Mouse (Mus musculus): Measurements from ENCODE around the gene Tbc1d10a.

Gene Tbc1d10a

DNA sequence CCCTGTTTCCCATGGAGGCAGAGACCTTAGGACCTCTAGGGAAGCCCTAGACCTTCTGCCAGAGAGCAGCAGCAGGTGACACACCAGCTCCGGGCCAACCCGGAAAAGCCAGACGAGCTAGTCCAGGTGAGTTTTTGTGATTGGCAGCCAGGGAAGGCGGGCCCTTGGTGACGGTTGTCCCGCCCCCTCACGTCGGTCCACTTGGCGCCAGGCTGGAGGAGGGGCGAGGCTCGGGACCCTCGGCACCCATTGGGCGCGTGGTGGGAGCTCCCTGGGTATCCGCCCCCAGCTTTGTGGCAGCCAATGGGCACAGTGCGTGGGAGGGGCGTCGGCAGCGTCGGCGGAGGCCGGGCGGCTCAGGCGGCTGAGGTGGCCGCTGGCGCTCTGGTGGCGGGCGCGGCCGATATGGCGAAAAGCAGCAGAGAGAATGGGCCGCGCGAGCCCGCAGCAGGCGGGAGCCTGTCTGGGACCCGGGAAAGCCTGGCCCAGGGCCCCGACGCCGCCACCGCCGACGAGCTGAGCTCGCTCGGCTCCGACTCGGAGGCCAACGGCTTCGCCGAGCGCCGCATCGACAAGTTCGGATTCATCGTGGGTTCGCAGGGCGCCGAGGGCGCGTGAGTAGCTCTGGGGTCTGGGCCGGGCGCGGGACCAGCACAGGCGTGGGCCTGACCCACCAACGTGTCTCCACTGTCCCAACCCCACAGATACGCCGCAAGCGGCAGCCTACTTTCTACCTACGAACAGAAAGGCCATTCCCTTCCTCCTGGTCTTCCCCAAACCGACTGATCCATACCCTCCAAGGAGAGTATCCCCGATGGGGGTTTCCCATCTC is at the start of gene Tbc1d10a:
TSS of gene Tbc1d10a (plus strand) at position 304 of the 832 bp plus-strand sequence.
- peak; percentile 98 to 99 for DNase-seq

DNA sequence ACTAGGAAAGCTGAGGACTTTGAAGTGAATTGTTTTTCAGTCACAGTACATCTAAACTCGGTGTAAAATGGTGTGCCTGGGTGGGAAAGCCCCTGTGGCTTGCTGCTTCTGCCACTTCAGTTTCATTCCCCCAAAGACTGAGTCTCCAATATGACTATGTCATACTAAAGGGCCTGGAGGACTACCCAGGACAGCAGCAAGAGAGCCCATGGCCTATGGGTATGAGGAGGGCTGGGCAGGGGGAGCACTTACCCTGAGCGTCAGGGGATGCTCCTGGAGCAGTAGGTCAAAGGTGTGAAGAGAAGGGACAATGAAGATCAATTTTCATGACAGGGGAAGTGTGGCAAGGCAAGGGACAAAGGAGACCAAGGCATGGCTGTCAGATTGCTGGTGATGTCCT is 47.6 kb upstream of the Tbc1d10a start:
- no peak for DNase-seq

DNA sequence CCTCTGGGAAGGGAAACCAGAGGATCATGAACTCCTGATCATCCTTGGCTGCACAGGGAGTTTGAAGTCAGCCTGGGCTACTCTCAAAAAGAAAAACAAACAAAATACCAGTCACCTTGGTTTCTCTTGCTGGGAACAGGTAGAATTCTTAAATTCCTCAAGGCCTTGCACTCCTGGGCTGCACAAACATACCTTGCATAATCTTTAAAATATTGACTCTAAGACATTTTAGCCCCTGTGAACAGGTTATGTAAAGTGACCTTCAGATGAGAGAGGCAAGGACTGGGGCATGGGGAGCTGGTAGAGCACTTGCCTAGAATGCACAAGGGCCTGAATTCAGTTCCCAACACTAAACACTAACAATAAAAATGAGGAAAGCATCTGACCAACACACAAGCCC is 45.1 kb upstream of the Tbc1d10a start:
- no peak for DNase-seq

DNA sequence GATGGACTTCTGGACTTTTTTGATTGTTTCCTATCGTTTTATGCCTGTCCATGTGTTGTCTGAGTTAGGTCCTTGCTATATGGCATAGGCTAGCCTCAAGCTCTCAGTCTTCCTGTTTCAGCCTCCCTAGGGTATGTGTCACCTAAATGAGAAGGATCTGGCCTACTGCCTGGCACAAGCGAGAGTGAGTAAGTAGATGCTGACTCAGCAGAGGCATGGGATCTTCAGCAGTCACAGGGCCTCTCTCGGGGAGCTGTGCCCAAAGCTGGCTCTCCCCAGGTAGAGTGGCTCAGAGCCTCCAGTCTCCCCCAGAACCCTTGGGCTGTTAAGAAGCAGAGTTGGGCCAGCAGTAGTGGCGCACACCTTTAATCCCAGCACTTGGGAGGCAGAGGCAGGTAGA is 44.2 kb upstream of the Tbc1d10a start:
- DNase-seq: no peak

DNA sequence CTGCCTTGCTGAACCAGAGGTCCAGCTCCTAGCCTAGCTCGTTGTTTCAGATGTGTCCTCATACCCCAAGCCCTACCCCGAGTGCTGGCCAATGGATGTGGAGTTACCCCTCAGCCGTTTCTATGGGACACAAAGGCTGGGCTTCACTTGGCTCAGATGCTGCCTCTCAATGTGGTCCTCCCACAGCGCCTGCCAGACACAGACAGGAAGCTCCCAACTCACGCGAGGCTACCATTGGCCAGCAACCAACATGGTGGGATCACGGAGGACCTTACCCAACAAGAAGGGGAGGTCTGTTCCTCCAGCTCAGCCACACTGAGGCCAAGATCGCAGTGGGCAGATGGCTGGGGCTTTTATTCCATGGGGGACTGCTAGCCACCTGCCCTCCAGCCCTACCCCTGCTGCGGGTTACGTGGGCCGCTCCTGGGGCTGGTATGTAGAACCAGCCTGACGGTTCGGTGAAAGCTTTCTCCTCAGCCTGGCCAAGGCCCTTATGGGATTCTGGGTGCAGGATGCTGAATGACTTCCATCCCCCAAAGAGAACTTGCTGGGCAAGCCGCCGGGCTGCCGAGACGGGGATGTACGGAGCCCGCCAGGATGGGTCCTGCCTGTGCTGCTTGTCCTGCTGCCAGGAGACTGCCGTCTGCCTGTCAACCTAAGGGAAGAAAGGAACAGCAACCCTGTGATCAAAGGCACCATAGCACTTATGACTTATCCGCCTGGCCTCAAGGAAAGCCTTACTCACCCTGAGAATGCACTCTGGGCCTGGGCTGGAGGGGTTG is 43.1 kb upstream of the Tbc1d10a start:
- DNase-seq: no peak

DNA sequence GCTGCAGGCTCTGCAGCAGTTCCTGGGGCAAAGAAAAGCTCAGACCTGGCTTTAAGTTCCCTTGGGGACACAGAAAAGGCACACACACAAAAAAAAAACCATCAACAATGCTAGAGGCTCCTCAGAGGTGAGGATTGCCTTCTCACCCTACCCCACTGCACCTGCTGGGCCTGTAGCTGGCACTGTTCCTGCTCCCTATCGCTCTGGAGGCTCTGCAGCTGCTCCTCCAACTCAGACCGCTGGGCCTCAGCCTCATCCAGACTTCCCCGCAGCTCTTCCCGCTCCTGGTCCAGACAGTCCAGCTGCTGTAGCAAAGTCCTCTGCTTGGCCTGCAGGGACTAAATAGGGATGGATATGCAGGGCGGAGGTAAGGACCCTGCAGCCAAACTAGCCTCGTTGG is 40.2 kb upstream of the Tbc1d10a start:
- DNase-seq: no peak

DNA sequence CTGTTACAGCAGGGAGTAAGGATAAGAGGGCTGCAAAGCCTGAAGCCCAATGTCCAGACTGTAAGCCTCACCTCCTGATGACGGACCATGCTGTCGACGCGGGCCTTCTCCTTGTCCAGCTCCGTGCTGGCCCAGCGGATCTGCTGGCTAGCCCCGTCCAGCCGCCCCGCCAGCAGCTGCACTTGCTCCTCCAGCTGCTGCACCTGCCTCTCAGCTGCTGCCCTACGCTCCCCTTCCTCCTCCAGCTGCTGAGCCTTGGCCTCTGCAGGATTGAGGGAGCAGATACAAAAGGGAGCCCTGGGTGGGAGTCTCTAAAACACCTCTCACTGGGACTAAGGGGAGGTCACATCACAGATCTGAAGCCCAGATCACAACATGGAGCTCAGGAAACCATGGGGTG is 39.5 kb upstream of the Tbc1d10a start:
- DNase-seq: no peak

DNA sequence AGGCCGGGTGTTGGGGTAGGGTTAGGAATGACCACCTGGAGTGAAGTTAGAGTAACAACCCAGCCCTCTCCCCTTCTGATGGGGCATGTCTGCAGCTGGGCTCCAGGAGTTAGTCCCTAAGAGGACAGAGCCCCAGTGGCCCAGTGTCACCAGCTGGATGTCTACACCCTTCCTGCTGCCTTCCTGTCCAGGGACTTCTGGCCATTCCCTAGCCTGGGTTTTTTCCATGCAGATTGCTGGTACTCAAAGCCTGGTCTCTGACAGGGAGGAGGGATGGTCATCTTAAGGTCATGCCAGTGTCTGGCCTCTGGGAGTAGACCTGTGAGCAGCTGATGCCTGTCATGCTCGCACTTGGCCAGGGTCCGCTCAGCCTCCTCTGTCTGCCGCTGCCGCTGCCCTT is 38.5 kb upstream of the Tbc1d10a start:
- peak in 1 of 2 experiments; percentile 36 for DNase-seq

DNA sequence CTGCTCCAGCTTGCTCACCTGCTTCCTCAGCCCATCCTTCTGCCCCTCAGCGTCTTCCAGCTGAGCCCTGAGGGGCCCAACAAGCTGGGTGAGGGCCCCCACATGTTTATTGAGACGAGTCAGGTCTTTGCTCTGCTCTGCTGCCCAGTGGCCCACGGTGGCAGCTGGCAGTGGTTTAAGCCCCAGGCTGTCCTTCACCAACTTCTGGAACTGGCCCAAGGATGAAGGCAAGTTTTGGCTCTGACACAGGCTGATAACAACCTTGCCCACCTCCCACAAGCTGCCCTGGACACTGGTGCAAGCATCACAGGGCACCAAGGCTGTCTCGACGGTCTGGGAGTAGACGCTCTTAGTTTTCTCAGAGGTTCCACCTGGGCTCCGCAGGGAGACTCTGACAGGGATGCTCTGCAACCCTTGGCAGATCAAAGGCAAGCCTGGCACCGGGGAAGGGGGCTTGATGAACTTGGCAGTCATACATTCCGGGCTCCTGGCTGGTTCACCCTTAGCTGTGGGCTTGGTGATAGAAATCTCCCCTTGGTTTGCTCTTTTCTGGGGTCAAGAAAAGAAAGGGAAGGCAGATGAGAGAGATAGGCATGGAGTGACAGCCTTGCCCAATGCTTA is 37.9 kb upstream of the Tbc1d10a start:
- DNase-seq: no peak

DNA sequence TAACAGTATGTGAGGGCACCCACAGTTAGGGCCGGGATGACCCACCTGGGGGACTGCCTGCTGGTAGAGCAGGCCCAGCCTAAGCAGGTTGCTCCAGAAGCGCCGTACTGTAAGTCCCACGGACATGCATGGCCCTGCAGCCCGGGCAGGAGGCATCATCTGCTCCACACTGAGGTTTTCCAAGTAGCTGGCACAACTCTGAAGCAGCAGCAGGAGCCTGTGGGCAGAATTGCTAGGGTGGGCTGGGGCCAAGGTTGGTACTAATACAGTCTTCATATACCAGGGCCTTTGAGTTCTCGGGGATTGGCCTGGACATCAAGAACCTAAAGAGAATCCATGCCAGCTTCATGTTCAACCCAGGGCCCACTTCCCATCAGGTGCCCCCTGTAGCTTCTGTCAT is 36.7 kb upstream of the Tbc1d10a start:
- DNase-seq: no peak

DNA sequence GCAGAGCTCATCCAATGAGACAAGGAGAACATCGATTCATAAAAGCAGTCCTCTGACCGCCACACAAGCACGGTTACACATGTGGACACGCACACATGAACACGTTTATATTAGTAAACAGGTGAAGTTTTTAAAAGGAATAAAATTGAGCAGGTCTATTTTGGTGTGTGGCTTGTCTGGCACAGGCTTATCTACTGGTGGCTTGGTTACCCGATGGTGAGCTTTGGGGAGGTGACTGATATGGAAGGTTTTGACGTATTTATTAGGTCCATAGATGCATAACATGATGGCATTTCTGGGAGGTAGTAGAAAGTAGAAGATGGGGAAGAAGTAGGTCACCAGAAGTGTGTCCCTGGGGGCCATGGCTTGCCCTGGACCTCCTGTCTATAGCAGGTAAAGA is 32.9 kb upstream of the Tbc1d10a start:
- no peak for DNase-seq

DNA sequence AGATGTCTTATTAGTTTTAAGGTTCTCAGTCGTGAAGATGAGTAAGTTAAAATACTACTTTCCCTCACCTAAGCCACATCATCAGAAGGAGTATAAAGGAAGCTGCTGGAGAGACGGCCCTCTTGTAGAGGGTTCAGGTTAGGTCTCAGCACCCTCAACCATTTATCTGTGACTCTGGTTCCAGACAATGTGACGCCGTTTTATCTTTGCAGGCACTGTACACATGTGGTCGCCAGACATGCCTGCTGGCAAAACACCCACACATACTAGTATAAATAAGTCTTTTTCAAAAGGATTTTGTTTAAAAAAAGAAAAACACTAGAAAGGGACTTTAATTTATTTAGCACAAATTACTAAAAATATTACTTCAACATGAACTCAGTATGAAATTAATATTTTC is 30.9 kb upstream of the Tbc1d10a start:
- DNase-seq: no peak

DNA sequence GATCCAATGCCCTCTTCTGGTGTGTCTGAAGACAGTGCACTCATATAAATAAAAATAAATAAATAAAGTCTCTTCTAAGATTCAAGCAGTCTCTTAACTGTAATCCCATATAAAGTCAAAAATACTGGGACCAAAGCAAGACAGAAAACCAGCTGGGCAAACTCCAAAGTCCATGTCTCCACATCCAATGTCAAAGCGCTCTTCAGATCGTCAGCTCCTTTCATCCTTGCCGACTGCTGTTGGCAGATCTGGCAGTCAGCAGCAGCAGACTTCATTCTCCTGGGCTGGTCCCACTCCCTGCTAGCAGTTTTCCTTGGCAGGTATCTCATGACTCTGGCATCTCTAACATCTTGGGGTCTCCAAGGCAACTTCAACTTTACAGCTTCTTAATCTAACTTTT is 27.9 kb upstream of the Tbc1d10a start:
- no peak for DNase-seq

DNA sequence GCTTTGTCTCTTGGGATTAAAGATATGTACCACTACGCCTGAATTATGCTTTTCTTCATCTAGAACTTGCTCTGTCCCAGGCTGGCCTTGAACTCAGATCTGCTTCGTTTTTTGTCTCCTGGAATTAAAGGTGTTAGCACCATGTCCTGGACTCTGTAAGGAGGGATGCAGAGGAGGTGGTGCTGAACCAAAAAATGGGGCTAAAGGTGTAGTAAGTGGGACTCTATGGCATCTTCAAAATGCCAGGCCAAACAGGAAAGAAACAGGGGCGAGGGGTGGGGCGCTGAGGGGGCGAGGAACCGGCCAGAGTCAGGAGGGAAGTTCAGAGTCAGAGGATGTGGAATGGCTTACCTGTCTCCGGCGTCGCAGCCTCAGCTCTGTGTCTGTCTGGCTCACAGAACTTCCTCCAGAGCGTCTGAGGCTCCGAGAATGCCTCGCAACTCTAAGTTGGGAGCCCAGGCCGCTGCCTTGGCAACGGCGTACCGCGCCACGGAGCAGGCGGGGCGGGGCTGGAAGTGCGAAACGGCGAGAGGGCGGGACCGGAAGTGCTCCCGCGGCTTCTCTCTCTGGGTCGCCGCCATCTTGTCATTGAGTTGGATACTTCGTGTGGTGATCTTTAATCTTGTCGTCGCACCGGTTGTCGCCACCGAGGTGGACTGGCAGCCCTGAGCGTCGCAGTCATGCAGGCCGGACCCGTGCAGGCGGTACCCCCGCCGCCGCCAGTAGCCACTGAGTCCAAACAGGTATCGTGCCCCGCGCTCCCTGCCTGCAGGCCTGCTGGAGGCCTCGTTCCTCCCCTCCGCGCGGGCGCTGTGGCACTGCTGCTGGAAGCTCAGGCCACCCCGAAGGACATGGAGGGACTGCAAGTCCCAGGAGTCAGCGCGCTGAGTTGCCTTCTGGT is 26.5 kb upstream of the Tbc1d10a start, which contains the start of the genes Ccdc157 and Sf3a1:
TSS of gene Ccdc157 (minus strand) at position 486 of the 901 bp plus-strand sequence.
TSS of gene Sf3a1 (plus strand) at position 543 of the 901 bp plus-strand sequence.
- DNase-seq: peak; percentile 96 to 97

DNA sequence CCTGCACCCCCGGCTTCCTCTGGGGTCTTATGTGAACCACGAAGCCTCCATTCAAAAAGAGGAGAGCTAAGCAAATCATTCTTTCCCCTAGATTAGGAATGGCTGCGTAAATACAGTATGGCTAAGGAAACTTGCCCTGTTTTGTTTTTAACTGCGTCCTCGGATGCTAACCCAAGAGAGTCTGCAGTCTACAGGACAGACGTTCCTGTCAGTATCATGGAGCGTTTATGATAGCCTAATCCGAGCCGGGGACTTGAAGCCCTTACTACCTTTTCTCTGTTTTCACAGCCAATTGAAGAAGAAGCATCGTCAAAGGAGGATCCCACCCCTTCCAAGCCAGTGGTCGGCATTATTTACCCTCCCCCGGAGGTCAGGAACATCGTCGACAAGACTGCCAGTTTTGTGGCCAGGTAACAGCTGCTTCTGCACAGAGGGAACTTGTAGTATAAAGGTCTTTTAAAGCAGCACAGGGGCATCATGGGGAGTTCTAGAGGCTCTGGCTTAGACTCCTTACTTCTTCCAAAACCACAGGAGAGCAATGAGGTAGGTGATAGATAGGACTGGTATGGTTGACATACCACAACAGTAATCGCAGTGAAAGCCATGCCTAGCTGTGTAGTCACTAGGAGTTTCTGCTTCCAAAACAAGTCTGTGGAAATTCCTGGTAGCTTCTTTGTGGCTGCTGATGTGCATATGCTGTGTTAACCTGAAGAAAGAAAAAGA is 25.7 kb upstream of the Tbc1d10a start:
- DNase-seq: no peak

DNA sequence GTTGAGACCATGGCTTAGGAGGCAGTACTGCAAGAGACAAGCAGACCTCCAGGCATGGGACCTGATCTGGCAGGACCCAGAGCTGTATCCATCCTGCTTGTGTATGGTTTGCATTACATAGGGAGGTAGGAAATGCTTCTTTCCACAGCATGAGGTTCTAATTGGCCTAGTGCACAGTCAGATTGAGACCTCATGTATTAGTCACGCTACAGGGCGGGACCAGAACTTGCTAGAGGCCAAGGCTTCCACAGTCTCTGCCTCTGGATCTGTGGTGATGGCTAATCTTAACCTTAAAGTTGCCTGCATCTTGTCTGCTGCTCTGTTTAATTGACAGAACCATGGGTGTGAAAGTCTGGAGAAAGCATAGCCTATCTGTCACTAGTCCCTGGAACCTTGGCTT is 21.9 kb upstream of the Tbc1d10a start:
- no peak for DNase-seq

DNA sequence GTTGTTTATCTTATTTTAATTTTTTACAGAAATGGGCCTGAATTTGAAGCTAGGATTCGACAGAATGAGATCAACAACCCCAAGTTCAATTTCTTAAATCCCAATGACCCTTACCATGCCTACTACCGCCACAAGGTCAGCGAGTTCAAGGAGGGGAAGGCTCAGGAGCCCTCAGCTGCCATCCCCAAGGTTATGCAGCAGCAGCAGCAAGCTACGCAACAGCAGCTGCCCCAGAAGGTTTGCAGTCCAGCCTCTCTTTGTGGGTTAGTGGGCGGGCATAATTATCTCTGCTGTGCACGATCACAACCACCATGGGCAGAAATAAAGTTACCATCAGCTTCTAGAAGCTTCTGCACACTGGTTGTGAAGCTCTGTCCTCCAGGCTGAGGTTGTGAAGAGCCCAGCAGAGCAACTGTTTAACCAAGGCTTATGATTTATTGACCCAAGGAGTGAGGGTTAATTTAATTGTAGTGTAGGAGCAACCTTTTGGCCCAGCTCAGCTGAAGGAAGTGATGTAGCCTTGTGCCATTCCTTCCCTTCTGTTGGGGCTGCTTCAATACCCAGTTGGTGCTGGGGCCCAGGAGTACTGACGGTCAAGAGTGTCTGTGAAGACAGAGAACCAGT is 20.0 kb upstream of the Tbc1d10a start:
- DNase-seq: no peak

DNA sequence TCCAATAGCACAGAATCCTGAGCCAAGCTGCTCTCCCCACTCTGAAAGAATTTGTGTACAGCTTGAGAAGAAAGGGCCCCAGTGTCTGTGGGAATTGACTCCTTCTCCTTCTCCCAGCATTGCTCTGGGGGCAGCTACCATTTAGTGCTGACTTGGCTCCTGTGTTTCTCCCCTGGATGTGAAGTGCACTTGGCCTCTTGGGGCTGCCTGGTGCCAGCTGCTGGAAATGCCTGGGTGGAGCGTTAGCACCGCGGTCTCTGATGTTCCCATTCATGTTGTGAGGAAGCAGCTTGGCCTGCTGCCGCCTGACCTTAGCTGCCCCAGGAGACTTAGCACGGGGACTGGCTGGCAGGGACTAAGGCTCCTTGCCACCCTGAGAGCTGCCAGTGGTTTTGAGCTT is 12.0 kb upstream of the Tbc1d10a start:
- no peak for DNase-seq

DNA sequence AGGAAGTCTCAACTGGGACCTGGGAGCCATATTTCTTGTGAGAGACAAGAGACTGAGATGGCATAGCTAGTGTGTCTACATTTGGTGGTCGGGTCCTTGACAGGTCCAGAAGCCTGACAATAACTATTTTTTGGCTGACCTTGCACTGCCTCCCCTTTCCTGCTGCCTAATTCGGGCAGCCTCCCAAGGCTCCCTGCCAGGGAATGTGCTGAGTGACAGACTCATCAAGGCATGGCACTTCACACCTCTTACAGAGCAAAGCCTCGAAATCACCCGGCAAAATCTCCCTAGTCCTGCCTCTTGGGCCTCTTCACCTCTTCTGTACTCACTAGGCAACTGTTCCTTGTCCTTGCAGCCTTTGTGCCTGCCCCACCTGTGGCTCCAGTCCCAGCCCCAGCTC is 8.9 kb upstream of the Tbc1d10a start:
- DNase-seq: no peak

DNA sequence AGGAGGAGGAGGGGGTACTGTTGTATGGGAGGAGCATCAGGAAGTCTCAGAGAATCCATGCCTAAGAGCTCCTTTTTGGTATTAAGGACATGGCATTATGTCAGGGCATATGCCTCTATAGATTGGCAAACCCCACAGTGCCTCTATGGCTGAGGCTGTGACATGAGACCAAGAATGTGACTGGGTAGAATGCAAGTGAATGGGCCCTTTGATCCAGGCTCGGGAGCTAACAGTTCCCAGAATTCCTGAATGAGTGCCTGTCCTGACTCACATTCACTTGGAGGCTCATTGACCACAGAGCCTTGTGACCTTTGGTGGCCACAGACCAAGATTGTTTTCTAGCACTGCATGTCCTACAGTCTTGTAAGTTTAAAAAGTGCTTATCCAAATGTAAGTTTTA is 4.5 kb upstream of the Tbc1d10a start:
- DNase-seq: no peak

DNA sequence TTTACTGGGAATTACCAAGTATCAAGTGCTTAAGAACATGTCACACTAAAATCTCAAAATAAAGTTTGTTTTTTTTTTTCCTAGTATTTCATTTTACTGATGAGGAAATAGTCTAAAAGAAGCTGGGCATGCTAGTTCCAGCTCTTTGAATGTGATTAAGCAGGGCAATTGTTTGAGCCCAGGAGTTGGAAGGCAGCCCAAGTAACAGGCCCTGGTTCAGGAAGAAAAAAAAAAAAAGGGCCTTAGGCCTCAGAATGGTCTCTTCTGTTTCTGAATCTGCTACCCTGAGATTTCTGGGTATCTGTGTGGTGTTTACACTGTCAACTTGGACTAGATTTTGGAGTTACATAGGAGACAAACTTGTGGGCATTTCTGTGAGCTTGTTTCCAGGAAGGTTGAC is 3.1 kb upstream of the Tbc1d10a start:
- DNase-seq: no peak
